Mouse (Mus musculus) embryonic facial prominence, embryonic 14.5 days (tissue): Measurements from ENCODE around the gene Layn. TPM values are rescaled to one million over a fixed set of nuclear protein-coding genes. Genes with fewer than 3 reads are reported as not detected.

Experiments
- ATAC-seq: fragments of 200-750 bp; cut with Nextera tagmentation; 2 replicates; pipeline ENCODE4 v1.8.0; 2017; ENCODE audit warnings: low read depth, moderate number of reproducible peaks, moderate TSS enrichment
- DNase-seq: peaks from one replicate; pipeline ENCODE4 v3.0.0-alpha.2; 2015; ENCODE audit warnings: low spot score
- H3K27ac ChIP-seq: fragments of 300-500 bp; sonication (generic); replicated peaks from 2 replicates; pipeline ENCODE4 v1.5.1; 2014; ENCODE audit warnings: low read depth, mild to moderate bottlenecking, low read length, moderate library complexity
- H3K27me3 ChIP-seq: fragments of 300-500 bp; sonication (generic); replicated peaks from 2 replicates; pipeline ENCODE4 v1.6.1; 2014; ENCODE audit warnings: low read length; ENCODE audit not compliant: control insufficient read depth, insufficient read depth
- H3K36me3 ChIP-seq: fragments of 300-500 bp; sonication (generic); 2 replicates; pipeline ENCODE4 v1.6.1; 2014; ENCODE audit warnings: low read length, mixed read lengths; ENCODE audit not compliant: control insufficient read depth, insufficient read depth
- H3K4me1 ChIP-seq: fragments of 300-500 bp; sonication (generic); 2 replicates; pipeline ENCODE4 v1.6.1; 2014; ENCODE audit warnings: antibody characterized with exemption, low read length; ENCODE audit not compliant: control insufficient read depth, insufficient read depth
- H3K4me2 ChIP-seq: fragments of 300-500 bp; sonication (generic); 2 replicates; pipeline ENCODE4 v1.6.1; 2014; ENCODE audit warnings: low read depth, mild to moderate bottlenecking, low read length, moderate library complexity, mixed read lengths
- H3K4me3 ChIP-seq: fragments of 300-500 bp; sonication (generic); 2 replicates; pipeline ENCODE4 v1.5.1; 2014; ENCODE audit warnings: low read depth, mild to moderate bottlenecking, low read length
- H3K9ac ChIP-seq: fragments of 300-500 bp; sonication (generic); 2 replicates; pipeline ENCODE4 v1.6.1; 2014; ENCODE audit warnings: low read depth, mild to moderate bottlenecking, low read length, moderate library complexity, mixed read lengths
- H3K9me3 ChIP-seq: fragments of 300-500 bp; sonication (generic); 2 replicates; pipeline ENCODE4 v1.6.1; 2016; ENCODE audit warnings: low read length; ENCODE audit not compliant: control insufficient read depth
- WGBS: fragments of 180-500 bp; shearing (Covaris S2); extraction: QIAGEN DNeasy Blood & Tissue Kit; methylation state at CpG from one replicate; pipeline ENCODE4 v1.1.7; 2014; 5-methylcytosine and 5-hydroxymethylcytosine counted together
- polyA plus RNA-seq: library from polyadenylated mRNA; unstranded; fragments of >200 nt; fragmentation: Nextera tagmentation; extraction: Ambion mirVana; gene quantifications from 2 replicates; pipeline ENCODE4 v1.2.1, GENCODE M21; 2014

The Layn gene
- polyA plus RNA-seq, 1 experiment from 2014 or later, result 6.0 TPM

DNA sequence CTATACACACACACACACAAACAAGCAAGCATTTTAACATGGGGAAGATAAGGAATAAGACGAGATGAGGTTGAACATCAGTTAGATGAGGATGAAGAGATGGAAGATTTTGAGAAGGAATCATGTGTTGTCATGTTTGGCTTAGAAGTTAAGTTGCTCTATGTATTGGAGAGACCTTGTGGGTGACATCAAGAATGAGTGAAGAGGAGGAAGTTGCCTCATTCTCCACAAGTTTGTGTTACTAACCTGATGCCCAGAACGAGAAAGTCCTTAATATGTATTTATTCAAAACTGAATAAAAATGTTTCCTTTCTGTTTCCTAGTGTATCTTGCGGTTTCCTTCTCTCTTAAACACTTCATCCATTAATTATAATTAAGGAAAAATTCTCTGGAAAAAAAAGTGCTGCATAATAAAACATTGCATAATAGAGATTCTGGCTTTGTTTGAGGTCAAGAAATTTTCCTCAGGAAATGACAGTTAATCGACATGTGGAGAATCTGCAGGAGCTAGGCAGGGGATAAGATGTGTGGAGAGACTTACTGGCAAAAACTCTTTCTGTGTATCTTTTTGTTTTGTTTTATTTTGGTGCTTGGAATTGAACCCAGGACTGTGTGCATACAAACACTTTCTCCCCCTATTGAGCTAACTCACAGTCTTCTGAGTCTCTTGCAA is 55.6 kb downstream of the Layn start:
- no peaks in the 10 kb centered on the region for H3K9me3 ChIP-seq
- H3K4me3 ChIP-seq, result no peak overlapping the region
- ATAC-seq (no peak), DNase-seq (no peak)
- H3K27ac ChIP-seq, result no peak overlapping the region
- H3K4me2 ChIP-seq, result no peak overlapping the region
- H3K9ac ChIP-seq, result no peak overlapping the region
- H3K4me1 ChIP-seq, result no peaks in the 10 kb centered on the region
- no peaks in the 10 kb centered on the region for H3K27me3 ChIP-seq
- WGBS, result 84% methylated on average over 4 of the region's 4 CpGs
- no peaks in the 10 kb centered on the region for H3K36me3 ChIP-seq

DNA sequence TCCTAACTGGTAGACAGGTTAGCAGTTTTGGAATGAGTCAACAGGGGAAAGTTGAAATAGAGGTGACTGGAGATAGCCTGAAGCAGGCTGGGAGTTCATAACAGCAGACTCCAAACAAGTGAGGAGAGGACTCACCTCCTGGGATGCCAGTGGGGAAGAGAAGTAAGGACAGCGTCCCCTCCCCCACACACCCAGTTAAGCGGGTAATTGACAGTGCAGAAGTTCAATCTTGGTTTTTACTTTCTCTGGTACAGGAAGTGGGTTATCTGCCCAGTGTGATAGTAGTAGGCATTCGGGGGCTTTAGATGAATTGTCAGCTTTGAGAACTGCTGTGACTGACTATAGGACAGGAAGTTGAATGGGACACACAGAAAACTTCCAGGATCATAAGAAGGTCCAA is 56.5 kb downstream of the Layn start:
- 65% methylated on average over 3 of the region's 3 CpGs for WGBS
- Histone ChIP-seq H3K27ac (no peak overlapping the region), H3K4me3 (no peak overlapping the region), H3K27me3 (no peaks in the 10 kb centered on the region), H3K9me3 (no peaks in the 10 kb centered on the region), H3K4me2 (no peak overlapping the region), H3K9ac (no peak overlapping the region), H3K36me3 (no peaks in the 10 kb centered on the region), H3K4me1 (no peaks in the 10 kb centered on the region)
- ATAC-seq (no peak), DNase-seq (no peak)

DNA sequence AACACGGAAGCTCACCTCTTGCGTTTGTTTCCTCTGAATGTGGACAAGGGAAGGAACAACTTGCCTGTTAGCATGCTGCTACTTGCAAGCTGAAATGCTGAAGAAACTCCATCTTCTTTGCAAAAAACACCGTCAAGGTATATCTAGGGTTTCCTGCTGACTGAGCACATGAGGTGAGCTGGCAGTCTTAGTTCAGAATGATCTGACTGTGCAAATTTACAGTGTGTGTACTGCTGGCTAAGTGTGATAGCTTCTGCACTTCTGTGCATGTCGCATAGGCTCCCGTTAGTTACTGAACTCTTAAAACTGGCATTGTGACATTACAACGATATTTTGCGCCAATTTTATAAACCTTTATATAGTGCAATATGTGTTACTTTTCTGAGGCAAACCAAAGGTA is 57.2 kb downstream of the Layn start:
- no peak overlapping the region for H3K9ac ChIP-seq
- no peak overlapping the region for H3K4me2 ChIP-seq
- no peaks in the 10 kb centered on the region for H3K9me3 ChIP-seq
- no peaks in the 10 kb centered on the region for H3K27me3 ChIP-seq
- H3K4me3 ChIP-seq, result no peak overlapping the region
- H3K36me3 ChIP-seq, result no peaks in the 10 kb centered on the region
- ATAC-seq (no peak), DNase-seq (no peak)
- H3K4me1 ChIP-seq, result no peaks in the 10 kb centered on the region
- WGBS, result 76% methylated on average over 7 of the region's 7 CpGs
- H3K27ac ChIP-seq, result no peak overlapping the region

DNA sequence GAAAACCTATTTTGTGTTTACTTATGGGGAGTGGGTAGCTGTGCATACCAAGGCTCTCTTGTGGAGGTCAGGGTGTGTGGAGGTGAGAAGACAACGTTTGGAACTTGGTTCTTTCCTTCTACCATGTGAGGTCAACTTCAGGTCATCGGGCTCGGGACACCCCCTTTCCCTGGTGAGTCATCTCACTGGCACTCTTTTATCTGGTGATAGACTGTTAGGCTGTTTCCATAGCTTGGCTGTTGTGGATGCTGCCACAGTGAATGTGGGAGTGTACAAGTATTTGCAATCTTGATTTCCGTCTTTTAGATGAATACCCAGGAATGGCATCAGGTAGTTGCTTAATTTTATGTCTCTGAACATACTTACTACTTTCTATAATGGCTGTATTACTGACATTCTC is 61.2 kb downstream of the Layn start:
- 57% methylated on average over 4 of the region's 4 CpGs for WGBS
- Histone ChIP-seq H3K4me1 (no peaks in the 10 kb centered on the region), H3K36me3 (no peaks in the 10 kb centered on the region), H3K27ac (no peak overlapping the region), H3K9me3 (no peaks in the 10 kb centered on the region), H3K4me3 (no peak overlapping the region), H3K4me2 (no peak overlapping the region), H3K27me3 (no peaks in the 10 kb centered on the region), H3K9ac (no peak overlapping the region)
- ATAC-seq (no peak), DNase-seq (no peak)

DNA sequence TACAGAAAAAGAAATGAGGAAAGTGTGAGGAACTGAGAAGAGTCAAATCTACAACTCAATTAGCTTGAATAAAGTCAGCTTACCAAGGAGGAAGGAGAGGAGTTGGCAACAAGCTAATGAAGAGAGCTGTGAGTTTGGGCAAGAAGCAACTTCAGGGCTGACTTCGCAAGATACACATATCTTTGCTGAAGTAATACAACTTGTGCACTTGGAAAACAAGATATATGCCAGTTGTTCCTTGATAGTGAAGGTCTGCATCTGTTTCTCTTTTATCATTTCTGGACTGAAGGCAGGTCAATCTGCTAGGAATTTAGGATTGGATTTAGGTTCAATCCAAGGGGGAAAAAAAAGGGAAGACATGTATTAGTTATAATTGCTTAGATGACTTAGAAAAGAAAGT is 63.2 kb downstream of the Layn start:
- Histone ChIP-seq H3K9ac (no peak overlapping the region), H3K4me1 (no peaks in the 10 kb centered on the region), H3K9me3 (no peaks in the 10 kb centered on the region), H3K27ac (no peak overlapping the region), H3K27me3 (no peaks in the 10 kb centered on the region), H3K4me2 (no peak overlapping the region), H3K36me3 (no peaks in the 10 kb centered on the region), H3K4me3 (no peak overlapping the region)
- no peak for DNase-seq
- ATAC-seq, result no peak
- WGBS, result 77% methylated on average over 1 of the region's 1 CpGs

DNA sequence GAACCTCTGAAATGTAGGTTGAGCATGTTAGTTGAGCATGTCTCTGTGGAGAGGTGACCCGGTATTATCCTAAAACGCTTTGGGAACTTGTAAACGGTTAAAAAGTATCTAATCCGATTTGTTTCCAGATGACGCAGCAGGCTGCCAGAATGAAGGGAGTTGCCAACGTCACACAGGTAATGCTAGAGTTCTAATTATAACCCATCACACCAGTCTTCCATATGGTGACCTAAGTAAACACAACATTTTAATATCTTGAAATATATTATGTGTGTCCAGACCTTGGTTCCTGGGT is 67.3 kb downstream of the Layn start:
- no peak overlapping the region for H3K27ac ChIP-seq
- H3K27me3 ChIP-seq, result no peaks in the 10 kb centered on the region
- 2% methylated on average over 6 of the region's 6 CpGs for WGBS
- H3K4me2 ChIP-seq, result peak overlapping the region; percentile 73
- H3K4me3 ChIP-seq, result peak overlapping the region; percentile 72
- no peaks in the 10 kb centered on the region for H3K36me3 ChIP-seq
- no peak for DNase-seq
- no peak for ATAC-seq
- no peaks in the 10 kb centered on the region for H3K9me3 ChIP-seq
- H3K9ac ChIP-seq, result peak overlapping the region; percentile 55
- H3K4me1 ChIP-seq, result peaks cover 13% of the 10 kb centered on the region

DNA sequence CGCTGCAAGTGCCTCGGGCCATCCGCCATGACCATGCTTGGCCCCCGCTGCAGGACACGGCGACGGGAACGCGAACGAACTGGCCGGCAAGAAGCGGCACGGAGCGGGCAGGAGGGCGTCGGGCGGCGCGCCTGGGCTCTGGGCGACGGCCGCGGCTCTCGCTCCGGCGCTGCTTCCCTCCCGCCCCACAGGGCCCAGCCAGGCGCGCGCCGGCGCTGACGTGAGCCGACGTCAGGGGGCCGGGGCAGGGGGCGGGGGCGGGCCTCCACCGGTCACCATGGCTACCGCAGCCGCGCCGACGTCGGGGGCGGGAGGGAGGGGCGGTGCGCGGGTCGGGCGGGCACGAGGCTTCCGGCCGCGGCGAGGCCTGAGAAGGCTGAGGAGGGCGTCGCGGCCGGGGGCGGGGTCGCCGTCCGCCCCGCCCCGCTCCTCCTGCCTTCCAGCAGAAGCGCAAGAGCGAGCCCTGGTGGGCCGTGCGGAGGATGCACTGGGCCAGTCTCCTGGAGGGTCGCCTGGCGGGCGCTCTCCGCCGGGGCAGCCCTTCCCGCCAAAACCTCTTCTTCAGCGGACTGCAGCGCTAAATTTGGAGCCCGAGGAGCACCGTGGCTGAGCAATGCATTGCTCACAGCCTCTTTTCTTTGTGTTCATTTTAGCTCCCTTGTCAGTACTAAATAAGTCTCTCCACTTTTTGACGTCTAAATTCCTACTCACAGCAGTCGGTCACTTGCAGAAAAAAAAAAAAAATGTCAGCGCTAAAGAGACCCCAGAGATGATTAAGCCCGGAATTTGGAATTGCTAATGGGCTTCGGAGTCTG is 67.8 kb downstream of the Layn start, which contains the start of gene Sik2:
Sik2 (minus strand) TSS at position 233 of the 815 bp plus-strand sequence.
- H3K9ac ChIP-seq, result peak within 1 kb of the TSS; percentile 92
- H3K4me2 ChIP-seq, result peak within 1 kb of the TSS; percentile 89
- peaks cover 13% of the 10 kb centered on the region for H3K4me1 ChIP-seq
- DNase-seq, result peak; percentile 97
- H3K4me3 ChIP-seq, result peak within 1 kb of the TSS; percentile 72
- peak within 1 kb of the TSS; percentile 87 for H3K27ac ChIP-seq
- peak; percentile 98 for ATAC-seq
- no peaks in the 10 kb centered on the region for H3K36me3 ChIP-seq
- H3K9me3 ChIP-seq, result no peaks in the 10 kb centered on the region
- no peaks in the 10 kb centered on the region for H3K27me3 ChIP-seq
- WGBS, result 0% methylated on average over 16 of the region's 85 CpGs

DNA sequence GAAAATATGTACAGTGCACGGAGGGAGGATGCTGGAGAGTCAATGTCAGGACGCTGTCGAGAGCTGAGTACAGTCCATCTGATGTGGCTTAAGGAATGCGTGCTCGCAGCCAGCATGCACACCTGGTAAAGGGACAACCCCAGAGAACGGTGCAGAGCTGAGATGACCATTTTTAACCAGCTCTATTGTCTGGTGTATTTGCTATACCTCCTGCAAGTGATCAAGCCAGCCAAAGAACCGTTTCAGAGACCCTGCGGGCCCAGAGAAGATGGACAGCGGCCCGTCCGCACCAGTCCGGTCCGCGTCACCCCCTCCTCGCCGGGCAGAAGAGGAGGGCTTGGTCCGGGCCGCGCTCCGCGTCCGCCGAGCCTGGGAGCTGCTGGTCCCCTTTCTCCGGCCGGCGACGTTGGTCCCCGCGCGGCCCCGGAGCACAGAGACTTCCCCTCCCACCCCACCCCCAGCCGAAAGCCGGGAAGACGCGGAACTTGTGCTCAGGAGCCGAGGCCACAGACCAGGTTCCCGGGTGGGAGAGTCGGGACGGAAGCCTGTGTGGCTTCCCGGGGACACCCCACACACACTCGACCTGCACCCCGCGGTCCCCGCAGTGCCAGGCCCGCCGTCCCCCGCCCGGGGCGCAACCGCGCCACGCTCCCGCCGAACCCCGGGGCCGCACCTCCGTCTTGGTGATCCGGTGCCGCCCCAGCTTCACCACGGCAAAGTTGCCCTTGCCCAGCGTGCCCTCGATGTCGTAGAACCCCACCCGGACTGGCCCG is 68.6 kb downstream of the Layn start:
- Histone ChIP-seq H3K4me3 (peak overlapping the region; percentile 72), H3K4me1 (peaks cover 13% of the 10 kb centered on the region), H3K4me2 (peak overlapping the region; percentile 89), H3K27ac (peak overlapping the region; percentile 87), H3K36me3 (no peaks in the 10 kb centered on the region), H3K9me3 (no peaks in the 10 kb centered on the region), H3K27me3 (no peaks in the 10 kb centered on the region), H3K9ac (peak overlapping the region; percentile 92)
- DNase-seq (peak; percentile 27), ATAC-seq (peak; percentile 34)
- WGBS, result 0% methylated on average over 25 of the region's 65 CpGs
